ENCODE assay signal across 7 mouse cellular contexts in genomic region chr17:30576946-30577345, GRCm38 (mm10). TPM values are rescaled to one million over a fixed set of nuclear protein-coding genes. Genes with fewer than 3 reads are reported as not detected.
DNase-seq lines count a peak whose midpoint lies in the region; ATAC-seq and TF ChIP-seq lines count a peak whose summit lies in the region.

No protein-coding gene starts in this region.

- H3K36me3 ChIP-seq in liver, adult 2 months (ENCODE audit: control insufficient read depth, insufficient read depth, low read length), result no peaks in the 10 kb centered on the region
- H3K36me3 ChIP-seq in embryonic facial prominence, embryonic 12.5 days, result no peaks in the 10 kb centered on the region
- no peaks in the 10 kb centered on the region for H3K36me3 ChIP-seq in hindbrain, postnatal 0 days (ENCODE audit: insufficient read depth, low read length)
- no peaks in the 10 kb centered on the region for H3K36me3 ChIP-seq in neural tube, embryonic 13.5 days

- DNase-seq in liver, adult 2 months (ENCODE audit: extremely low read depth, low read depth, low spot score), result no peak
- no peak for DNase-seq in liver
- no peak for DNase-seq in hindbrain, postnatal 0 days (ENCODE audit: low spot score)
- no peak for DNase-seq in left cerebral cortex, postnatal 4 days

- 0 out of 2 replicates have a peak, but pooled peaks cover 3% of the 10 kb centered on the region for H3K79me2 ChIP-seq in liver, adult 2 months (ENCODE audit: control insufficient read depth, insufficient read depth, low read length)

- 49% methylated on average over 12 of the region's 12 CpGs for WGBS in liver, adult 2 months
- WGBS in embryonic facial prominence, embryonic 12.5 days, result 59% methylated on average over 12 of the region's 12 CpGs
- WGBS in hindbrain, postnatal 0 days, result 59% methylated on average over 12 of the region's 12 CpGs
- 65% methylated on average over 12 of the region's 12 CpGs for WGBS in neural tube, embryonic 13.5 days

- no peak for TF ChIP-seq CTCF in liver, adult 2 months (IDR thresholded peaks at IDR 0.05; ENCODE audit: low read depth, low read length)
- TF ChIP-seq CTCF in hindbrain, postnatal 0 days (IDR thresholded peaks at IDR 0.05; ENCODE audit: low read depth), result no peak

- no peaks in the 10 kb centered on the region for H3K27me3 ChIP-seq in liver, adult 2 months (ENCODE audit: control insufficient read depth, insufficient read depth, low read length)
- H3K27me3 ChIP-seq in embryonic facial prominence, embryonic 12.5 days, result no peaks in the 10 kb centered on the region
- no peaks in the 10 kb centered on the region for H3K27me3 ChIP-seq in hindbrain, postnatal 0 days (ENCODE audit: insufficient read depth, low read length)
- H3K27me3 ChIP-seq in neural tube, embryonic 13.5 days, result no peaks in the 10 kb centered on the region

- H3K4me3 ChIP-seq in liver, adult 2 months (ENCODE audit: insufficient read depth, low read depth, low read length), result peak overlapping the region; percentile 92
- peak overlapping the region; percentile 83 for H3K4me3 ChIP-seq in embryonic facial prominence, embryonic 12.5 days
- peak overlapping the region; percentile 78 for H3K4me3 ChIP-seq in hindbrain, postnatal 0 days (ENCODE audit: low read length)
- H3K4me3 ChIP-seq in neural tube, embryonic 13.5 days, result peak overlapping the region; percentile 65

- no peak for TF ChIP-seq POLR2A in liver, adult 2 months (IDR thresholded peaks at IDR 0.05; ENCODE audit: extremely low read depth, insufficient read depth, low read length)

- peak overlapping the region; percentile 91; the same call in 1 of the 2 replicates for H3K9ac ChIP-seq in liver, adult 2 months (ENCODE audit: low read depth, low read length)
- H3K9ac ChIP-seq in embryonic facial prominence, embryonic 12.5 days, result peak overlapping the region; percentile 72
- H3K9ac ChIP-seq in hindbrain, postnatal 0 days (replicated peaks; ENCODE audit: low read length), result peak overlapping the region; percentile 74
- peak overlapping the region; percentile 79 for H3K9ac ChIP-seq in neural tube, embryonic 13.5 days

- no peak overlapping the region for H3K27ac ChIP-seq in liver, adult 2 months (replicated peaks; ENCODE audit: insufficient read depth, low read depth, low read length)
- 0 out of 2 replicates have a peak overlapping the region, but pooled peaks have one; percentile 85 for H3K27ac ChIP-seq in embryonic facial prominence, embryonic 12.5 days
- peak overlapping the region; percentile 95 for H3K27ac ChIP-seq in hindbrain, postnatal 0 days
- H3K27ac ChIP-seq in neural tube, embryonic 13.5 days (replicated peaks), result peak overlapping the region; percentile 95

- peak; percentile 7; the same call in 1 of the 2 replicates for ATAC-seq in embryonic facial prominence, embryonic 12.5 days (ENCODE audit: insufficient number of reproducible peaks, insufficient read depth, low FRiP score, low TSS enrichment)
- no peak for ATAC-seq in hindbrain, postnatal 0 days
- no peak for ATAC-seq in neural tube, embryonic 13.5 days (ENCODE audit: low read depth)
- no peak for ATAC-seq in inflammation-experienced regulatory T-cells, adult 6 months

- intact Hi-C loops in left cerebral cortex, postnatal 4 days (cut with DNase I), result no loop called here

- peaks cover 5% of the 10 kb centered on the region for H3K4me1 ChIP-seq in liver, adult 2 months (ENCODE audit: control insufficient read depth, insufficient read depth, low read length)
- peaks cover 13% of the 10 kb centered on the region; the same call in 1 of the 2 replicates for H3K4me1 ChIP-seq in embryonic facial prominence, embryonic 12.5 days
- H3K4me1 ChIP-seq in hindbrain, postnatal 0 days (ENCODE audit: insufficient read depth, low read length), result peaks cover 10% of the 10 kb centered on the region
- H3K4me1 ChIP-seq in neural tube, embryonic 13.5 days (replicated peaks), result peaks cover 32% of the 10 kb centered on the region

- H3K4me2 ChIP-seq in embryonic facial prominence, embryonic 12.5 days (replicated peaks), result peak overlapping the region; percentile 70
- peak overlapping the region; percentile 86 for H3K4me2 ChIP-seq in hindbrain, postnatal 0 days (ENCODE audit: low read depth, low read length)
- H3K4me2 ChIP-seq in neural tube, embryonic 13.5 days, result peak overlapping the region; percentile 87

- H3K9me3 ChIP-seq in embryonic facial prominence, embryonic 12.5 days, result no peaks in the 10 kb centered on the region
- no peaks in the 10 kb centered on the region for H3K9me3 ChIP-seq in hindbrain, postnatal 0 days (ENCODE audit: low read length)
- no peaks in the 10 kb centered on the region for H3K9me3 ChIP-seq in neural tube, embryonic 13.5 days

RNA-seq across cellular contexts. Expression of gene Btbd9, which starts 0.7 kb away (rescaled TPM):
- 12.8 and 14.7 TPM in 2 replicates for total RNA-seq in liver, adult 2 months (2014; rRNA removed)
- 12.7 and 15.8 TPM in 2 replicates for polyA plus RNA-seq in liver, adult 2 months (2012; rRNA removed)
- polyA plus RNA-seq in embryonic facial prominence, embryonic 12.5 days (2016; fragmentation: Nextera tagmentation; extraction: Ambion mirVana), result 71.6 and 78.9 TPM in 2 replicates
- 67.7 and 72.7 TPM in 2 replicates for total RNA-seq in hindbrain, postnatal 0 days (2014; rRNA removed)
- 115 and 122 TPM in 2 replicates for polyA plus RNA-seq in hindbrain, postnatal 0 days (2015; fragmentation: Nextera tagmentation; extraction: Ambion mirVana)
- 122 and 126 TPM in 2 replicates for polyA plus RNA-seq in neural tube, embryonic 13.5 days (2015; fragmentation: Nextera tagmentation; extraction: Ambion mirVana)
- 100 to 1,000 TPM; 110 to 126 TPM for total RNA-seq in left cerebral cortex, postnatal 4 days (2021)
- 10 to 100 TPM; 41.5 to 78.0 (median 69.7) TPM for polyA plus RNA-seq in inflammation-experienced regulatory T-cells, adult 6 months (2017; shearing (Covaris generic))

RNA-seq across cellular contexts. Expression of gene Dnah8, which starts 47.2 kb away (rescaled TPM):
- 0.13 and 0.18 TPM in 2 replicates for total RNA-seq in liver, adult 2 months (2014; rRNA removed)
- polyA plus RNA-seq in liver, adult 2 months (2012; rRNA removed), result 0.15 and 0.20 TPM in 2 replicates
- 1.4 and 2.1 TPM in 2 replicates for polyA plus RNA-seq in embryonic facial prominence, embryonic 12.5 days (2016; fragmentation: Nextera tagmentation; extraction: Ambion mirVana)
- 4.9 and 10.0 TPM in 2 replicates for total RNA-seq in hindbrain, postnatal 0 days (2014; rRNA removed)
- 2.1 TPM in 2 replicates for polyA plus RNA-seq in hindbrain, postnatal 0 days (2015; fragmentation: Nextera tagmentation; extraction: Ambion mirVana)
- 1.2 and 1.5 TPM in 2 replicates for polyA plus RNA-seq in neural tube, embryonic 13.5 days (2015; fragmentation: Nextera tagmentation; extraction: Ambion mirVana)
- 1 to 10 TPM; 5.3 to 5.6 TPM for total RNA-seq in left cerebral cortex, postnatal 4 days (2021)
- polyA plus RNA-seq in inflammation-experienced regulatory T-cells, adult 6 months (2017; shearing (Covaris generic)), result 10 to 100 TPM; 18.6 to 20.0 (median 19.2) TPM

RNA-seq across cellular contexts. Expression of gene Glo1, which starts 49.7 kb away (rescaled TPM):
- total RNA-seq in liver, adult 2 months (2014; rRNA removed), result 384 and 388 TPM in 2 replicates
- polyA plus RNA-seq in liver, adult 2 months (2012; rRNA removed), result 229 and 239 TPM in 2 replicates
- 215 and 218 TPM in 2 replicates for polyA plus RNA-seq in embryonic facial prominence, embryonic 12.5 days (2016; fragmentation: Nextera tagmentation; extraction: Ambion mirVana)
- total RNA-seq in hindbrain, postnatal 0 days (2014; rRNA removed), result 165 and 200 TPM in 2 replicates
- polyA plus RNA-seq in hindbrain, postnatal 0 days (2015; fragmentation: Nextera tagmentation; extraction: Ambion mirVana), result 212 and 223 TPM in 2 replicates
- 157 and 160 TPM in 2 replicates for polyA plus RNA-seq in neural tube, embryonic 13.5 days (2015; fragmentation: Nextera tagmentation; extraction: Ambion mirVana)
- 100 to 1,000 TPM; 107 to 121 TPM for total RNA-seq in left cerebral cortex, postnatal 4 days (2021)
- 100 to 1,000 TPM; 115 to 125 (median 121) TPM for polyA plus RNA-seq in inflammation-experienced regulatory T-cells, adult 6 months (2017; shearing (Covaris generic))
